Mouse (Mus musculus) kidney, postnatal 0 days (tissue): Measurements from ENCODE around the gene Elmo2. TPM values are rescaled to one million over a fixed set of nuclear protein-coding genes. Genes with fewer than 3 reads are reported as not detected.
A peak's percentile ranks its signal among the peaks of the same experiment; 100 is the strongest.

Experiments
- ATAC-seq: fragments of 200-750 bp; cut with Nextera tagmentation; replicated peaks from 2 replicates; pipeline ENCODE4 v1.8.0; 2017; ENCODE audit warnings: low read depth, moderate number of reproducible peaks, moderate TSS enrichment, moderate library complexity; ENCODE audit not compliant: low FRiP score
- DNase-seq: peaks from one replicate; pipeline ENCODE4 v3.0.0-alpha.2; 2016; ENCODE audit warnings: low spot score
- H3K27ac ChIP-seq: fragments of 300-500 bp; sonication (generic); 2 replicates; pipeline ENCODE4 v1.5.1; 2014; ENCODE audit warnings: mild to moderate bottlenecking
- H3K27me3 ChIP-seq: fragments of 300-500 bp; sonication (generic); 2 replicates; pipeline ENCODE4 v1.6.1; 2014; ENCODE audit warnings: low read length, mixed read lengths; ENCODE audit not compliant: insufficient read depth
- H3K36me3 ChIP-seq: fragments of 300-500 bp; sonication (generic); 2 replicates; pipeline ENCODE4 v1.6.1; 2014; ENCODE audit warnings: low read length, mixed read lengths; ENCODE audit not compliant: insufficient read depth
- H3K4me1 ChIP-seq: fragments of 300-500 bp; sonication (generic); replicated peaks from 2 replicates; pipeline ENCODE4 v1.6.1; 2014; ENCODE audit warnings: antibody characterized with exemption, low read length, mixed read lengths; ENCODE audit not compliant: insufficient read depth
- H3K4me2 ChIP-seq: fragments of 300-500 bp; sonication (generic); 2 replicates; pipeline ENCODE4 v1.6.1; 2014; ENCODE audit warnings: mild to moderate bottlenecking, low read length, moderate library complexity, mixed read lengths
- H3K4me3 ChIP-seq: fragments of 300-500 bp; sonication (generic); replicated peaks from 2 replicates; pipeline ENCODE4 v1.5.1; 2014; ENCODE audit warnings: low read depth, low read length
- H3K9ac ChIP-seq: fragments of 300-500 bp; sonication (generic); 2 replicates; pipeline ENCODE4 v1.6.1; 2014; ENCODE audit warnings: low read depth, low read length
- H3K9me3 ChIP-seq: fragments of 300-500 bp; sonication (generic); replicated peaks from 2 replicates; pipeline ENCODE4 v1.6.1; 2016; ENCODE audit warnings: low read length, inconsistent platforms, mixed read lengths
- CTCF ChIP-seq: IDR thresholded peaks from 2 replicates; pipeline ENCODE4 v1.5.1; 2016; ENCODE audit warnings: antibody characterized with exemption, low read depth, mild to moderate bottlenecking, moderate library complexity
- WGBS: fragments of 180-500 bp; shearing (Covaris S2); extraction: QIAGEN DNeasy Blood & Tissue Kit; methylation state at CpG from one replicate; pipeline ENCODE4 v1.1.7; 2014; 5-methylcytosine and 5-hydroxymethylcytosine counted together
- polyA plus RNA-seq: library from polyadenylated mRNA; unstranded; fragments of >200 nt; fragmentation: Nextera tagmentation; extraction: Ambion mirVana; gene quantifications from 2 replicates; pipeline ENCODE4 v1.2.1, GENCODE M21; 2015

Elmo2 gene
- polyA plus RNA-seq, 1 experiment from 2014 or later: 51.5 TPM

- Histone ChIP-seq H3K4me1 (peaks cover 11% of the 10 kb centered on the region), H3K4me3 (peak overlapping the region; percentile 54; the same call in 1 of the 2 replicates), H3K9ac (peak overlapping the region; percentile 35; the same call in 1 of the 2 replicates), H3K36me3 (peaks cover 24% of the 10 kb centered on the region), H3K4me2 (peak overlapping the region; percentile 82), H3K27ac (peak overlapping the region; percentile 32; the same call in 1 of the 2 replicates), H3K27me3 (no peaks in the 10 kb centered on the region), H3K9me3 (no peaks in the 10 kb centered on the region)
- 61% methylated on average over 18 of the region's 18 CpGs for WGBS
- peak; percentile 39 for DNase-seq
- ATAC-seq: no peak
- no peak for TF ChIP-seq CTCF
Observed at GRCm38 (mm10) chr2:165288315-165289031, 37.8 kb downstream of the Elmo2 start.

DNA sequence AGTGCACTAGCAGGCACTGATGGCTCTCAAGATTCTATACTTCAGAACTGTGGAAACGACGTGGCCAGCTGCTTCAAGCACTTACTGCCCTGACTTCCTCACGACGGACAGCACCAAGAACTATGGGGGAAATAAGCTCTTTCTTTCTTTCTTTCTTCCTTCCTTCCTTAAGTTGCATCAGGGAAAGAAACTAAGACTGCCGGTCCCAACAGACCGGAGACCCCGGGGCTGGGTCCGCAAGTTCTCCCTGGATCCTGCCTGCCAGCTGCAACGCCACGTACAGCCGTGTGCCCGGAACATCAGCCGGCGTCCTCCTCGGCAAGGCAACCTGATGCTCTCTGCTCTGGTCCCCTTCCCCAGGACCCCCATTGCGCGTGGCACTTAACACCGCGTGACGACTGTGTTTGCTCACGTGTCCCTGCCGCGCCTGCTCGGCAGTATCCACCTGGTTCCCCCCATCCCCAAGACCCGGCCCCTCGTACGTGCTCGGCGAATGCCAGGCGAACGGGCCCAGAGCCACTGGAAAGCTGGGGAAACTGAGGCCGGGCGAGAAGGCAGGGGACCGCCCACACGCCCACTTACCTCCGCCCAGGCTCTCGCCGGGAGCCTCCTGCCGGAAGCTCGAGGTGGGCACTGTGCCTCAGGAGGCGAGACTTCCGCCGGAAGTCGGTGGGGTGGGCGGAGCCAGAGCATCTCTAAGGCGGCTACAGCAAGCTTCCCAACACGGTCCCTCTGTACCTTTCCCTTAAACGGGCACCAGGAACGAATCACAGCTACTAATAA is 38.9 kb downstream of the Elmo2 start, which contains the start of gene Slc35c2:
TSS of gene Slc35c2 (minus strand) at position 668 of the 783 bp plus-strand sequence.
- Histone ChIP-seq H3K9ac (peak within 1 kb of the TSS; percentile 64), H3K27me3 (no peaks in the 10 kb centered on the region), H3K9me3 (no peaks in the 10 kb centered on the region), H3K27ac (peak within 1 kb of the TSS; percentile 32; the same call in 1 of the 2 replicates), H3K4me3 (peak within 1 kb of the TSS; percentile 54), H3K4me1 (peaks cover 11% of the 10 kb centered on the region), H3K36me3 (peaks cover 23% of the 10 kb centered on the region), H3K4me2 (peak within 1 kb of the TSS; percentile 82)
- peak; percentile 39; the same call in 1 of the 2 replicates for TF ChIP-seq CTCF
- ATAC-seq: peak; percentile 89
- WGBS: under 1% methylated on average over 49 of the region's 49 CpGs
- peak; percentile 94 for DNase-seq

DNA sequence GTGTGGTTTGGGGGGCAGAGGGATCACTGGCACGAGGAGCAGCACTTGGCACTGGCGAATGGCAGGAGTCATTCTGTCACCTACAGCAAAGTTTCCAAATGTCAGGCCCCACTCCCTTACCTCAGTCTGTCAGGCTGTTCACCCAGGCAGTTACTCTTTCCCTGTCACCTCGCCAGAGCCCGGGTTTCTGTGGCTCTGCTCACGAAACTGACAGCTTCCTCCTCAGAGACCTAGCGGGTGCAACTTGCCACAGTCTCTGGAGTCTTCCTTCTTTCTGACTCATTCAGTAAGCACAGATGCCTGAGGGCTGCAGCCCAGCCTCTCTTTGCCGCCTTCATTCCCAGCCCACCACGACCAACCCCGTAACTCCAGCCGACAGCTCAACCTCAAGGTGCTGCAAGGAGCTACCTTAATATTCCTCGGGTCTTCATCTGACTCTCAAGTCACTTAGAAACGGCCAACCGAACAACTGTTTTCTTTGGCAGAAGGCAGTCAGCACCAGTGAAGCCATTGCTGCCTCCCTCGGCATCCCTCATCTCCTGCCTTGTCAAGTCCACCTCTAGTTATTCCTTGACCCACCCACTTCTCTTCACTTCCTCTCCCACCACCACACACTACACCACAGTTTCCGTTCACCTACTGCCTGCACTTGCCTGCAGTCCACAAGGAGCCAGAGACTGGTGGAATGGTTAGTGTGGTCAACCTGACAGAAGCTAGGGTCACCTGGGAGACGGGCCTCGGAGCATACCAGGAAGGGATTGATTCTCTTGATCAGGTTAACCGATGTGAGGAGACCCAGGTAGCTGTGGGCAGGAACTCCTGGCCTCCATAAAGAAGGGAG is 39.7 kb downstream of the Elmo2 start:
- H3K27ac ChIP-seq: no peak overlapping the region

GRCm38 (mm10) chr2:165285621-165286020 is 40.7 kb downstream of the Elmo2 start:
- no peak for ATAC-seq
- DNase-seq: no peak
- no peak overlapping the region for H3K9ac ChIP-seq
- WGBS: 88% methylated on average over 8 of the region's 8 CpGs
- no peaks in the 10 kb centered on the region for H3K27me3 ChIP-seq
- H3K4me1 ChIP-seq: peaks cover 11% of the 10 kb centered on the region
- TF ChIP-seq CTCF: no peak
- H3K4me2 ChIP-seq: no peak overlapping the region
- H3K9me3 ChIP-seq: no peaks in the 10 kb centered on the region
- no peak overlapping the region for H3K4me3 ChIP-seq
- no peak overlapping the region for H3K27ac ChIP-seq
- H3K36me3 ChIP-seq: peaks cover 21% of the 10 kb centered on the region

More for the DNA sequence above, 39.7 kb downstream of the Elmo2 start:
- DNase-seq: no peak
- peak overlapping the region; percentile 82 for H3K4me2 ChIP-seq
- no peaks in the 10 kb centered on the region for H3K27me3 ChIP-seq
- H3K9me3 ChIP-seq: no peaks in the 10 kb centered on the region
- 42% methylated on average over 18 of the region's 18 CpGs for WGBS
- TF ChIP-seq CTCF: no peak
- peaks cover 22% of the 10 kb centered on the region for H3K36me3 ChIP-seq
- H3K9ac ChIP-seq: peak overlapping the region; percentile 64
- ATAC-seq: no peak
- peak overlapping the region; percentile 54 for H3K4me3 ChIP-seq
- peaks cover 11% of the 10 kb centered on the region for H3K4me1 ChIP-seq

DNA sequence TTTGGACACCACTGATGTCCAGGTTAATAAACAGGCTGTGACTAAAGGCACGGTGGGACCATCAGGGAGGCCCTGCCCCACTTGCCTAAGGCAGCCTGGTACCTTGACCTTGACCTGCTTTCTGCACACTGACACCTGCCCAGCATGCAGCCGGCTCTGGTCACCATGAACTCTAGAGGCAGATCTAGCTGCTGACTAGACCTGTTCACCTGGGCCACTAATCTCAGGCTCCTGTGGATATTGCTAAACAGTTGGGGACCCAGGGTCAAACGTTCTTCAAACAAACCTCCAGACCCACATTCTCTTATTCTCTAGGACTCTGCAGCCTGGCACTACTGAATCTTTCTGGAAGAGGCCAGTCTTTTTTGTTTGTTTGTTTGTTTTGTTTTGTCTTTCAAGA is 41.2 kb downstream of the Elmo2 start:
- H3K4me2 ChIP-seq: no peak overlapping the region
- H3K27ac ChIP-seq: no peak overlapping the region
- H3K4me1 ChIP-seq: peaks cover 11% of the 10 kb centered on the region
- no peak for TF ChIP-seq CTCF
- no peaks in the 10 kb centered on the region for H3K27me3 ChIP-seq
- ATAC-seq: no peak
- no peak overlapping the region for H3K9ac ChIP-seq
- peaks cover 19% of the 10 kb centered on the region; the same call in 1 of the 2 replicates for H3K36me3 ChIP-seq
- DNase-seq: no peak
- 74% methylated on average over 3 of the region's 3 CpGs for WGBS
- H3K4me3 ChIP-seq: no peak overlapping the region
- H3K9me3 ChIP-seq: no peaks in the 10 kb centered on the region
